Mouse (Mus musculus): Measurements from ENCODE around the gene Rundc3b.
A peak's percentile ranks its signal among the peaks of the same experiment; 100 is the strongest.

The Rundc3b gene

DNA sequence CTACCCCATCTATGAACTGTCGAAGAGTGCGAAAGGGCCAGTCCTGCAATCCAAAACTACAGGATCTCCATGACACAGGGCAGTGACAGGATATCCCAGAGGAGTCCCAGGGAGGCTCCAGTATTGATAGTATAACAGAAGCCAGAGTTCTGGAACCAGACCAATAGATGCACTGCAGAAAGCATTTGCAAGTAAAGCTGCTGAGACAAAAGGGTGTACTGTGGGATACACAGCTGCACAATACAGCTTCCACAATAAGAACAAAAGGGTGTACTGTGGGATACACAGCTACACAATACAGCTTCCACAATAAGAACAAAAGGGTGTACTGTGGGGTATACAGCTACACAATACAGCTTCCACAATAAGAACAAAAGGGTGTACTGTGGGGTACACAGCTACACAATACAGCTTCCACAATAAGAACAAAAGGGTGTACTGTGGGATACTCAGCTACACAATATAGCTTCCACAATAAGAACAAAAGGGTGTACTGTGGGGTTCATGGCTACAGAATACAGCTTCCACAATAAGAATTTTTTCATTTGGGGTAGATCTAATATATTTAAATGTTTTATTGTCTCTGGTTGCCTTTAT, 134.0 kb downstream of the Rundc3b start:
- no peak for DNase-seq (ENCODE audit: extremely low spot score, low spot score)

DNA sequence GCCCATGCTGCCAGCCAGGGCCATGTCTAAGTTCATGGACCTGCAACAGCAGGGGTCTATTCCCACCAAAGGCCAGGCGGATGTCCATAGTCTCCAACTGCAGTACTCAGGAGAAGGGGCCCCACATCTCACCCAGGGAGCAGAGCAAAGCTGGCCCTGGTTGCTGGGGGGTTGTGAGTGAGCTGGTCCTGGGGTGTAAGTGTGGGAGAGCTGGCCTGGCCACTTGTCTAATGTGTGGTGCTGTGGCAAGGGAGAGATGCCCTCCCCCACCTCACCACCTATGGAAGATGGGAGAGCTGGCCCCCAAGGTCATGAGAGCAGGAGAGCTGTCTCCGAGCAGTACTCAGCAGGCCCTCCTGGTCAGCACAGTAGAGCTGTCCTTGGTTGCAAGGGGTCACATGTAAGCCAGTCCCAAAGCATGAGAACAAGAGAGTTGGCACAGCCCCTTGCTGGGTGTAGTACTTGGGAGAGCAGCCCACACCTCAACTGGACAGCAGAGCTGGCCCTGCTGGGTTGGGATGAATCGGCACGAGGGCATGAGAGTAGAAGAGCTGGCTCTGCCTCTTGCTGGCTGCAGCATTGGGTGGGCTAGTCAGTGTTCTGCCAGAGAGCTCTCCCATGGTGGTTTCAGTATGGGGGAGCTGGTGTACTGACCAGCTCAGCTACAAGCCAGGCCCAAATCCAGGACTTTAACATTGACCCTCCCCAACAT, 134.6 kb downstream of the Rundc3b start:
- DNase-seq (ENCODE audit: extremely low spot score, low spot score), result peak; percentile 29

DNA sequence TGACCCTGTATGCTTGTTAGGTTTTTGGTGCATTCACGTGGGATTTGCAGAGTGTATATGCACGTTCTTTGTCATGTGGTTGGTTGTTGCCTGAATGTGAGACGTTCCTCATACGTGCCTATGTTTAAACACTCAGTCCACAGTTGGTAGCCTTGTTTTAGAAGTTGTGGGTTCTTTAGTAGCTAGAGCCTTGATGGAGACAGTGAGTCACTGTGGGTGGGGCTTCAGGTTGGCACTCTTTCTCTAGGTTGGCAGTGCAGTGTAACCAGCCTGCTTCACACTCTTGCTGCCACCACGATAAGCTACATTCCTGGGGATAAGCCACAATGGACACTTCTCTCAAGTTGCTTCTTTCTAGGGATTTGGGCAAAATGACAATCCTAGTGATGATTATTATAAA, 166.2 kb downstream of the Rundc3b start:
- no peak for DNase-seq (ENCODE audit: extremely low spot score, low spot score)

DNA sequence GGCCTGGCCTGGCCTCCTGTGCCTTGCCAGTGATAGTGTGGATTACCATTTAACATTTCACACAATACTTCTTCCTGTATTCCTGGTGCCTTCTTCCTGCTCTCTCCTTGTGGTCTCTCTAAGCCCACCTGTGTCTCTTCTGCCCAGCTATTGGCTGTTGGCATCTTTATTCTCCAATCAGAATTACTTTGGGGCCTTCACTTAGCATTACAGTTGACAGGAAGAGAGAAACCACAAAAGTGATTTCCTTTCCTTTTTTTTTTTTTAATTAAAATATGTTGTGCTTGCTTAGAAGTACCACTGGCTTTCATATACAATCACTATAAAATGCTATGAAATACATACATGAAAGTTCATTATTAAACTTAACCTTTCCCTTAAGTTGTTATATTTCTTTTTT, 167.2 kb downstream of the Rundc3b start:
- DNase-seq (ENCODE audit: extremely low spot score, low spot score), result no peak
